Mouse (Mus musculus) olfactory bulb, adult 2 months (tissue): ENCODE measurements around the gene Smc6.

Experiments used
- CTCF ChIP-seq: fragments of 200-500 bp; IDR thresholded peaks from 2 replicates; pipeline ENCODE4 v1.5.1; 2012; ENCODE audit warnings: low read depth, mild to moderate bottlenecking, low read length, moderate library complexity; ENCODE audit not compliant: insufficient read depth
- POLR2A ChIP-seq: fragments of 200-500 bp; IDR thresholded peaks from 2 replicates; pipeline ENCODE4 v1.6.1; 2012; ENCODE audit warnings: mild to moderate bottlenecking, low read depth, low read length, moderate library complexity; ENCODE audit not compliant: insufficient read depth

DNA sequence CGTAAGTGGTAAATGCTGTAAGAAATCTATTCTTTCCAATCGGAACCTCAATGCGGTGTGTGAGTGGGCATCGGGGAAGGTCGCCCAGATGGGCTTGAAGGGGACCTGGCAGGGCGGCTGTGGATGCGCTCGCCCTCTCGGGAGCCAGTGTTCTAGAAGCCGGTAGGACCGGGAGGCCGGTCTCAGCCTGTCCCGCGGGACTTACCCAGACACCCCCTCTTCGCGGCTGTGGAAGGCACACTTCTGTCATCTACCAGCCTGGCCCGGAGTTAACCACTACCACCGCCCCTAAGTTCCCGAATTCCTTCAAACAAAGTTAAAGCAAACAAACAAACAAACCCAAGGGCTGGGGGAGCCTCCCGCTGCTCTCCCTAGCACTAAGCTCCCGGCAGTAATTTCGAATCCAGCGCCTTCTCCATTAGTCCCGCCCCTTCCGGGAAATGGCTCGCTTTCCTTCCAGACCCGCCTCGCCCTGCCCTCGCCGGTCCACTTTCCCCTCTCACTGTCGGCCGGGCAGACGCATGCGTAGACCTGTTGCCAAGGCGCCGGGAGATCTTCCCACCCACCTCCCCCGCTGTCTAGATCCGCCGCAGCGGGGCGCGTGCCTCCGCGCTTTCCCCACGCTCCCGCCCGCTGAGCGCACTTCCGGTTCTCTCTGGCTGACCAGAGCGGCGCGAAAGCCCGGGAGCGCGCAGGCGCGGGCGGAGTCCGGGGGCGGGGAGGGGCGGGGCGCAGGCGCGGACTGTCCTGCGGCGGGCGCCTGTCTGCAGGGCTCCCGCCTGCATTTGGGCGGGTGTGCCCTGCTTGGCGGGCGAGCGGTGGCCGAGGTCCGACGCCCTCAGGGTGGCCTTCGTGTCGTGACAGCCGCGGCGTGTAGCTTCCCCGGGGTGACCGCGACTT is at the start of gene Smc6, which contains the start of gene Gen1:
- TF ChIP-seq POLR2A, result peak; percentile 50; the same call in 1 of the 2 replicates
- TF ChIP-seq CTCF, result no peak
